Mouse (Mus musculus): ENCODE data around the gene Gabrr1. TPM values are rescaled to one million over a fixed set of nuclear protein-coding genes. Genes with fewer than 3 reads are reported as not detected.

Gabrr1 gene
- total RNA-seq, 4 experiments from 2014 or later: 0.14 to 0.31 TPM; not detected in 2

GRCm38 (mm10) chr4:33208881-33209841, 76.8 kb downstream of the Gabrr1 start, which contains the start of gene Srsf12:
Gene Srsf12, plus strand, starts transcription at chr4:33208991.
- peak in 1 of 2 experiments; percentile 46 for DNase-seq (ENCODE audit: low spot score in 2 of 2)

Other genes starting within 250 kb of the Gabrr1 start
- gene Ankrd6, start 181.7 kb upstream of the Gabrr1 start, total RNA-seq (2022): 10 to 100 TPM; 33.9 to 41.8 (median 34.3) TPM
- gene Rragd, start 149.5 kb upstream of the Gabrr1 start, total RNA-seq (2022): 10 to 100 TPM; 60.6 to 67.8 (median 64.7) TPM
- gene Ube2j1, start 101.1 kb upstream of the Gabrr1 start, total RNA-seq (2022): 100 to 1,000 TPM; 102 to 112 (median 106) TPM
- 1 to 10 TPM in 1 of 4 experiments, under 1 TPM in 3; 0.23 to 1.4 (median 0.79) TPM for gene Gabrr2, start 69.5 kb upstream of the Gabrr1 start, total RNA-seq (2022)
- 10 to 100 TPM in 2 of 4 experiments, 1 to 10 TPM in 2; 8.5 to 10.9 (median 9.5) TPM for gene Pm20d2, start 57.2 kb downstream of the Gabrr1 start, total RNA-seq (2022)
- gene Srsf12, start 76.5 kb downstream of the Gabrr1 start, total RNA-seq (2022): 10 to 100 TPM; 21.8 to 25.8 (median 24.5) TPM
- gene Pnrc1, start 157.6 kb downstream of the Gabrr1 start, total RNA-seq (2022): 100 to 1,000 TPM; 127 to 141 (median 133) TPM
- gene Rngtt, start 177.8 kb downstream of the Gabrr1 start, total RNA-seq (2022): 10 to 100 TPM; 25.7 to 32.6 (median 28.6) TPM